Mouse (Mus musculus): ENCODE measurements around the gene Gm17490.

Gm17490 gene

GRCm38 (mm10) chr2:11625890-11626289 lies at the start of gene Gm17490:
Gm17490 (minus strand) TSS chr2:11626264.
- no peak for DNase-seq (ENCODE audit: low spot score)

- no peak for DNase-seq (ENCODE audit: low spot score)
Measured at GRCm38 (mm10) chr2:11672144-11672543, 46.1 kb upstream of the Gm17490 start.

GRCm38 (mm10) chr2:11665326-11665725 lies 39.3 kb upstream of the Gm17490 start:
- no peak for DNase-seq (ENCODE audit: low spot score)

GRCm38 (mm10) chr2:11664806-11665205 lies 38.7 kb upstream of the Gm17490 start:
- DNase-seq (ENCODE audit: low spot score) = no peak

GRCm38 (mm10) chr2:11664367-11664766 lies 38.3 kb upstream of the Gm17490 start:
- peak; percentile 45 for DNase-seq (ENCODE audit: low spot score)

GRCm38 (mm10) chr2:11663961-11664360 lies 37.9 kb upstream of the Gm17490 start:
- peak; percentile 80 for DNase-seq (ENCODE audit: low spot score)

GRCm38 (mm10) chr2:11662907-11663230 lies 36.8 kb upstream of the Gm17490 start:
- no peak for DNase-seq (ENCODE audit: low spot score)

- DNase-seq (ENCODE audit: low spot score) = no peak
Measured at GRCm38 (mm10) chr2:11662143-11662906, 36.3 kb upstream of the Gm17490 start.

DNA sequence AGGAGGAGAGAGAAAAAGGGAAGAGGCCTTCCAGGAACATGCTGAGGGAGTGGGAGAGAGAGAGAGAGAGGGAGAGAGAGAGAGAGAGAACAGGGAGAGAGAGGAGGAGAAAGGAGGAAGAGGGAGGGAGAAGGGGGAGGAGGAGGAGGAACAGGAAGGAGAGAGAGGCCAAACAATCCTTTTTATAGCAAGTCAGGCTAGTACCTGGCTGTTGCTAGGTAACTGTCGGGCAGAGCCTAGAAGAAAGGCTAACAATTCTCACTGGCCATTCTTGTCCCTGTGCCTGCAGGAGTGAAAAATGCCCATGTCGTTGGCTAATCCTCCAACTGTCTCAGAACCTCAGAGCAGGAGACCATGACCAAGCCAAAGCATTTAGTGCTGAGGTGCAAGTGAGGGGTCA lies 33.2 kb upstream of the Gm17490 start:
- DNase-seq (ENCODE audit: low spot score) = no peak

DNA sequence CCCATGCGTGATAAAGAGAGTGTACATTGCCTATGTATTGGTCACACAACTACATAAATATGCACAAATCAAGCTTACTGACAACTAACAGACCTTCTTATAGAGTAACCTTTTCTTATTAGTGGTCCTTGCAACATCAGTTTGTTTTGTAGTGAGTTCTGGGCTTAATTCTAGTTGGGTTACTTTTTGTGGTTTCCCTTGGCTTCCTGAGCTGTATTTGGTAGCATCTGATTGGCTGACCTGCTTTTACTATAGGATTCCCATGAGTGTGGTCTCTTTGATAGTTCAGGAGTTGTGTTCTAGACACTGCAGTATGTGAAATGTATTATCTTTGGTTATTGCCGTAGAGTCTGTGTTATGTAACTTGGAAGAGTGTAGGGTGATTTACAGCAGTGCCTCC lies 31.5 kb upstream of the Gm17490 start:
- no peak for DNase-seq (ENCODE audit: low spot score)

DNA sequence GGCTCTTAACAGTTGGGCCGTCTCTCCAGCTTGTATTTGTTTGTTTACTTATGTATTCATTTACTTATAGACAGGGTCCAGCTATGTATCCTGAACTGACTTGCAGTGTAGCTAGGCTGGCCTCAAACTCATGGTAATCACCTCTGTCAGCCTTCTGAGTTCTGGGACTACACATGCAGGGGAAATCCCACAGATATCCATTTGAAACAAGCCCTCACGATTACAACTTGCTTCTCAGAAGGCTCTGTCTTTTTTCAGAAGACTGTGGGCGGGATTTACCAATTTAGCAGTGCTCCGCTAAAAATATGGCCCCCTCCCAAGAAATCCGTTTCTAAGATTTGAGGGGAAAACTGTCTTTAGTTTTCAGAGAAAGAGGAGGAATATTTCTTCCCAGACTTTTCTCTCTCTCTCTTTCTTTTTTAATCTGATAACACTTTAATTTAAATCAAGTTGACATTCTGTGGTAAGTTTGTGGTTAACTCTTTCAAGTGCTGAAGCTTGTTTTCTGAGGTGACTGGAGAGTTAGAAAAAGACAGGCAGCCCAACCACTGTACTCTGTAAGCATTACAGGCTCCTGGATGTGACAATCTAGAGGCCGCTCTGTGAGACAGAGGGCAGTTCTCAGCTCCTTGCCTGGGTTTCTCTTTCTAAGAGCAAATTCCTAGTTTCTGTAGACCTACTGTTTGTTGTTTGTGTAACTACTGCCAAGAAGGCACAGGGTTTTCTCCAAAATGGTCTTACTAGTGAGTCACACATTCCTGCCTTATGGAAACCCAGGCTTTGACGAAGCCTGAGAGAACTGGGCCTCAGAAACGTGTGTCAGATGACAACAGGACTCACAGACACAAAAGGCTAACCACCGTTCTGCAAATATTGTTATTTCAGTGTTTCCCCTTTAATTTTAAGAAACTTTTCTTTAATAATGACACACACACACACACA lies 29.2 kb upstream of the Gm17490 start:
- no peak for DNase-seq (ENCODE audit: low spot score)

DNA sequence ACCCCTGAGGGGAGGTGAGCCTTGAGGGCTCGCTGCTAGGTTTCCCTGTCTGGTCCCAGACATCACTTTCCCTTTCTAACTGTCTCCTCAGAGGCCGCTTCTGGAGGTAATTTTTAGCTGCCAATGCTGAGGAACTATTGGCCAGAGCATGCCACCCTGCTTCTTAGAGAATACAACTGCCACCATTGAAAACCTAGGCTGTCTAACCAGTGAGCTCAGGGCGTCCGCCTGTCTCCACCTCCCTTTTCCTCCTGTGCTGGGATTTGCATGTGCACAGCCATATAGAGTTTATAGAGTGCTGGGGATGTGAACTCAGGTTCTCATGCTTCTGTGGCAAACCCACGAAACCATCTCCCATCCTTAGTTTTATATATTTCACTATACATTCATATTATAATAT lies 27.7 kb upstream of the Gm17490 start:
- no peak for DNase-seq (ENCODE audit: low spot score)

GRCm38 (mm10) chr2:11653330-11653729 lies 27.3 kb upstream of the Gm17490 start:
- DNase-seq (ENCODE audit: low spot score) = no peak

DNA sequence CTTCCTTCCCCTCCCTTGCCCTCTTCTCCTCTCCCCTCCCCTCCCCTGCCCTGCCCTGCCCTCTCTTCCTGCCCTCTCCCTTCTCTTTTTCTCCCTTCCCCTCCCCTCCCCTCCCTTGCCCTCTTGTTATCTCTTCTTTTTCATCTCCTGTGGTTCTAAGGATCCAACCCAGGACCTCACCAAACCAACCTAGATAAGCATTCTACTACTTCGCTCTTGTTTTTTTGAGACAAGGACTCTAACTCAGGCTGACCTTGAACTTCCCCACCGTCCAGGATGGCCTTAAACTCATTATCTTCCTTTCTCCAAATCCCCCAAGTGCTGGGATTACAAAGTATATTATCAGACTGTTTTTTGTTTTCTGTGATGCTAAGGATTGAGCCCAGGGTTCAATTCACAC lies 26.7 kb upstream of the Gm17490 start:
- no peak for DNase-seq (ENCODE audit: low spot score)

DNA sequence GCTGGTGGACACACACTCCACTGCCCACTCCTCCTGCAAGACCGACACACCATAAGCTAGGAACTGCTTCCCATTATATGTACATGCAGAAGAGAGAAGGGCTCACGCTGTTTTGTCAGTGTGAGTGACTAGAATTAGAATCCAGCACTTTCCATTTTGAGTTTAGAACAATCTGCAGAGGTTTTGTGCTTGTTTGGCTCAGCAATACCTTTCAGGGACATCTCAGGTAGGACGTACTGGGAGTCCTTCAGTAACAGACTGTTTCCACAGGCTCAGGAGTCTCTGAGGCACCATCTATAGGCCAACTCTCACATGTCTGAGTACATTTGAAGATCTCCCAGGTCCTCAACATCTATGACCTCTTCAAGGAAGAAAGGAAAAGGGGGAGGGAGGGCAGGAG lies 26.1 kb upstream of the Gm17490 start:
- no peak for DNase-seq (ENCODE audit: low spot score)

- no peak for DNase-seq (ENCODE audit: low spot score)
Measured at GRCm38 (mm10) chr2:11651476-11651875, 25.4 kb upstream of the Gm17490 start.

DNA sequence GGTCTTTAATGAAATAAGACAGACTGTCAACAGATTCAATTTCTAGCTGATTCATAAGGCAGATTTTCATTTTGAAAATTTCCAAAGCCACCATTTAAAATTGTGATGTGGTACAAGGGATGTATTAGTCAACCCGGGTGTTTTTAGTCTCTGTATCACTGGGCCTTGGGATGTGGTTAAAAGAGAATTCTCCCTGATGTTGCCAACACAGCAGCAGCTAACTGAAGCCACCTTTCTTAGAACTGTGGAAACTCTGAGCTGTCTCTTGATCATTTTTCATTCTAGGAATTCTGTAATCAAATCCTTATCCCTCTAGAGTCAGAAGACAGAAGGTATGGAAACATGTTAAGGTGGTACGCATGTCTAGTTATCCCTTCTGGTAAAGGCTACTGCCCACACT lies 19.2 kb upstream of the Gm17490 start:
- no peak for DNase-seq (ENCODE audit: low spot score)

DNA sequence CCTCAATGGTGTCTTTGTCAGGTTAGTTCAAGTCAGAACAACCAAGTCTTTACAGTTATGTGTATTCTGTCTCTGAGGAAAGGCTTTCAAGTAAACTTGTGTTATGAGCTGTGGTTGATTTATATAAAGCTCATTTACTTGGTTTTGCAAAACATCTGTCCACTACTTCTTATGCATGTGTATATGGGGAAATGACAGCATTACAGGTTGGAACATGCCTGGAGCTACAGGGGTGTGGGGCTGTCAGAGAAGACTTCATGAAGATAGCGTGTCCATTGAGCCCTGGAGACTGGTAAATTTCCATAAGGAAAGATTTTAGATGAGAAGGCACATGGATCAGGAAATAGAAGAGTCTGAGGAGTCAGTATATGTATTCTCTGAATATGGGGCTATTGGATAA lies 18.0 kb upstream of the Gm17490 start:
- DNase-seq (ENCODE audit: low spot score) = no peak

- no peak for DNase-seq (ENCODE audit: low spot score)
Measured at GRCm38 (mm10) chr2:11642451-11642941, 16.4 kb upstream of the Gm17490 start, which contains the start of gene Il2ra. Il2ra (plus strand) TSS chr2:11642807.

GRCm38 (mm10) chr2:11637115-11637514 lies 11.1 kb upstream of the Gm17490 start:
- no peak for DNase-seq (ENCODE audit: low spot score)

DNA sequence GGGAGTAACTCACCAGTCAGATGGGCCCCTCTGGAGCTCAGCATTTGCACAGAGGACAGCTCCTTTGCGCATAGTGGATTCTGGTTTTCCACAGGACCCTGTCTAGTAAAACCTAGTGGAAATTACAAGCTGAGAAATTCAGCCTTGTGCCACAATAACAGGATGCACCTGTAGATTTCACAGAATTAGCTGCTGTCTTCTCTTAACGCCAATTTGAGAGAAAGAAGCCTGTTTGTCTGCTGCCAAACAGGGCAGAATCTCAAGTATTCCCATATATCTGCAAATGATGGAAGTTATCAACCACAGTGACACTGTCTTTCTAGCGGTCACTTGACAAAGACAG lies 10.0 kb upstream of the Gm17490 start:
- DNase-seq (ENCODE audit: low spot score) = no peak

GRCm38 (mm10) chr2:11635471-11636137 lies 9.5 kb upstream of the Gm17490 start:
- no peak for DNase-seq (ENCODE audit: low spot score)

- no peak for DNase-seq (ENCODE audit: low spot score)
Measured at GRCm38 (mm10) chr2:11635035-11635434, 9.0 kb upstream of the Gm17490 start.

Measured in ovary, postnatal 36 days (tissue).